Mouse (Mus musculus) liver, postnatal 0 days (tissue): ENCODE results near the gene Cyren.

Experiments used
- CTCF ChIP-seq: sonication (generic); IDR thresholded peaks from 2 replicates; pipeline ENCODE4 v1.5.1; 2016; ENCODE audit warnings: antibody characterized with exemption, low read depth
- EP300 ChIP-seq: IDR thresholded peaks from 2 replicates; pipeline ENCODE4 v1.6.1; 2016; ENCODE audit warnings: antibody characterized with exemption, low read depth, mild to moderate bottlenecking

GRCm38 (mm10) chr6:34909631-34910345 lies 31.9 kb upstream of the Cyren start:
- TF ChIP-seq CTCF (no peak), EP300 (no peak)
